Mouse (Mus musculus) lung, embryonic 15.5 days (tissue): ENCODE results near the gene S1pr1. TPM values are rescaled to one million over a fixed set of nuclear protein-coding genes. Genes with fewer than 3 reads are reported as not detected.

Source experiments
- ATAC-seq: fragments of 200-750 bp; cut with Nextera tagmentation; 2 replicates; pipeline ENCODE4 v1.8.0; 2017; ENCODE audit warnings: moderate number of reproducible peaks, borderline replicate concordance; ENCODE audit not compliant: low FRiP score, low TSS enrichment; ENCODE audit errors: extremely low read depth
- H3K27ac ChIP-seq: fragments of 300-500 bp; sonication (generic); 2 replicates; pipeline ENCODE4 v1.5.1; 2015; ENCODE audit warnings: moderate library complexity, mild to moderate bottlenecking, inconsistent platforms
- H3K27me3 ChIP-seq: fragments of 300-500 bp; sonication (generic); 2 replicates; pipeline ENCODE4 v1.6.1; 2015; ENCODE audit warnings: inconsistent platforms
- H3K36me3 ChIP-seq: fragments of 300-500 bp; sonication (generic); 2 replicates; pipeline ENCODE4 v1.6.1; 2015; ENCODE audit warnings: inconsistent platforms
- H3K4me1 ChIP-seq: fragments of 300-500 bp; sonication (generic); 2 replicates; pipeline ENCODE4 v1.6.1; 2015; ENCODE audit warnings: inconsistent platforms
- H3K4me2 ChIP-seq: fragments of 300-500 bp; sonication (generic); 2 replicates; pipeline ENCODE4 v1.6.1; 2015; ENCODE audit warnings: inconsistent platforms, mild to moderate bottlenecking, moderate library complexity
- H3K4me3 ChIP-seq: fragments of 300-500 bp; sonication (generic); 2 replicates; pipeline ENCODE4 v1.5.1; 2015; ENCODE audit warnings: mild to moderate bottlenecking, inconsistent platforms
- H3K9ac ChIP-seq: fragments of 300-500 bp; sonication (generic); 2 replicates; pipeline ENCODE4 v1.6.1; 2015; ENCODE audit warnings: inconsistent platforms
- H3K9me3 ChIP-seq: fragments of 300-500 bp; sonication (generic); 2 replicates; pipeline ENCODE4 v1.6.1; 2016; ENCODE audit warnings: inconsistent platforms
- whole genome bisulfite sequencing: fragments of 180-500 bp; shearing (Covaris S2); methylation state at CpG from one replicate; pipeline ENCODE4 v1.1.7; 2015; 5-methylcytosine and 5-hydroxymethylcytosine counted together
- polyA plus RNA-seq: library from polyadenylated mRNA; unstranded; fragments of >200 nt; fragmentation: Nextera tagmentation; extraction: Ambion mirVana; gene quantifications from 2 replicates; pipeline ENCODE4 v1.2.1, GENCODE M21; 2015

Gene S1pr1
- polyA plus RNA-seq, 1 experiment from 2014 or later = 34.2 TPM

DNA sequence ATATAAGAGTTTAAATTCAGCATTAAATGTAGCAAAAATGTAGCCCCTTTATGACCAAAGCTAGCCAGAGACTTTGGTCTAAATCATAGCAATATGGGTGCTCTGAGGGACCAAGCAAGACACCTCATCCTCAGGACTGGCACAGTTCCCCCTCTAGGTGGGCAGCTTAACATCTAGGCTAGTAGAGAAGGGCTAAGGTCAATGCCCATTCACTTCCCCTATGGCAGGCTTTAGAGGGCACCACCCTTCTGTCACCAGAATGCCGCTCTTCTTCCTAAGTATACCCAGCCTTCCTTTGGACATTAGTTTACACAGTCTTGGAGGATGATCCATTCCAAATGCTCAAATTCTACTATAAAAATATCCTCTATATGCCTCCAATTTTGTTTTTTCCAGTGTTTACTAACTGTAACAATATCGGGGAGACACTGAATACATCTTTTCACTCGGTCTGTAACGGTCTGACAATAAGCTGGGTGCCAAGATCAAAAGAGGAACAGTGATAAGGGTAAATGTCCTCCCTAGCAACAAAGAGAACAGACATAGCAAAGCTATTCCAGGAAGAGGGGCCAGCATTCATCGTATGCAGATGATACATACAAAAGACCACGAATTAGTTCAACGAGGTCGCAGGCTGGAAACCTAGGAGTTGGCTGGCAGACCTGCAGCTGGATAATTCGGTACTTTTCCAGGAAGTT, 41.8 kb downstream of the S1pr1 start:
- ATAC-seq = no peak
- no peak overlapping the region for H3K27ac ChIP-seq
- H3K9ac ChIP-seq = no peak overlapping the region

GRCm38 (mm10) chr3:115669230-115669629, 45.6 kb downstream of the S1pr1 start:
- Histone ChIP-seq H3K4me1 (no peaks in the 10 kb centered on the region), H3K9ac (no peak overlapping the region), H3K27me3 (no peaks in the 10 kb centered on the region), H3K4me3 (no peak overlapping the region), H3K4me2 (no peak overlapping the region), H3K36me3 (no peaks in the 10 kb centered on the region), H3K9me3 (no peaks in the 10 kb centered on the region), H3K27ac (no peak overlapping the region)
- 79% methylated on average over 1 of the region's 1 CpGs for WGBS
- no peak for ATAC-seq

More for the DNA sequence above, 41.8 kb downstream of the S1pr1 start:
- Histone ChIP-seq H3K4me1 (no peaks in the 10 kb centered on the region), H3K4me2 (peak overlapping the region; percentile 21; the same call in 1 of the 2 replicates), H3K9me3 (no peaks in the 10 kb centered on the region), H3K4me3 (no peak overlapping the region), H3K36me3 (no peaks in the 10 kb centered on the region), H3K27me3 (no peaks in the 10 kb centered on the region)
- WGBS = 29% methylated on average over 9 of the region's 9 CpGs

DNA sequence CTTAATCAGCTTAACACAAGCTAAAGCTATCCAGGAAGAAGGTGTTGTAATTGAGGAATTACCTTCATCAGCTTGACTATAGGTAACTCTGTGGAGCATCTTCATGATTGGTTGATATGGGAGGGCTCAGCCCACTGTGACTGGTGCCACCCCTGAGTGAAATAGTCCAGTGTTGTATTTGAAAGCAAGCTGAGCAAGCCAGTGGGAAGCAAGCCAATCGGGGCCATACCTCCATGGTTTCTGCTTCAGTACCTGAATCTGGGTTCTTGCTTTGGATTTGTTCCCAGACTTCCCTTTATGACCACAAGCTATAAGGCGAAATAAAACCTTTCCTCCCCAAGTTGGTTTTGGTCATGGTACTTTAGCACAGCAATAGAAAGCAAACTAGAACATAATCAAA, 47.7 kb downstream of the S1pr1 start:
- Histone ChIP-seq H3K4me2 (no peak overlapping the region), H3K4me1 (no peaks in the 10 kb centered on the region), H3K9ac (no peak overlapping the region), H3K4me3 (no peak overlapping the region), H3K27ac (no peak overlapping the region), H3K27me3 (no peaks in the 10 kb centered on the region), H3K36me3 (no peaks in the 10 kb centered on the region), H3K9me3 (no peaks in the 10 kb centered on the region)
- WGBS = 75% methylated on average over 2 of the region's 2 CpGs
- ATAC-seq = no peak

DNA sequence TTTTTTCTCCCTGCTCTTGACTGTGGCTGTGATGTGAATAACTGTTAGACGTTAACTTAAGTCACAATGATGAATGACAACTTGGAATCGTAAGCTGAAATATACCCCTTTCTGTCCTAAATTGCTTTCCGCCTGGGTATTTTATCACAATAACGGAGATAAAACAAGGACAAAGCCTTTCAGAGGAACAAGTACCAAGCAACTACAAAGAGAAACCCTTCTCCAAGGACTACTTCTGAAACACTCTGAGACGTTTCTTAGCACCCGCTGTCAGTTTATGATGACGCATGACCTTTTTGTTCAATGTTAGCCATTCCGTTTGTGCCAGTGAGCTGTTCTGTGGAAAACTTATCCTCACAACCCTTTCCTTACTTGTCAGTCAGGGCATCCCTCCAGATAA, 48.3 kb downstream of the S1pr1 start:
- Histone ChIP-seq H3K4me2 (no peak overlapping the region), H3K4me3 (no peak overlapping the region), H3K9me3 (no peaks in the 10 kb centered on the region), H3K9ac (no peak overlapping the region), H3K27ac (no peak overlapping the region), H3K36me3 (no peaks in the 10 kb centered on the region), H3K4me1 (no peaks in the 10 kb centered on the region), H3K27me3 (no peaks in the 10 kb centered on the region)
- WGBS = 33% methylated on average over 8 of the region's 8 CpGs
- ATAC-seq = no peak

DNA sequence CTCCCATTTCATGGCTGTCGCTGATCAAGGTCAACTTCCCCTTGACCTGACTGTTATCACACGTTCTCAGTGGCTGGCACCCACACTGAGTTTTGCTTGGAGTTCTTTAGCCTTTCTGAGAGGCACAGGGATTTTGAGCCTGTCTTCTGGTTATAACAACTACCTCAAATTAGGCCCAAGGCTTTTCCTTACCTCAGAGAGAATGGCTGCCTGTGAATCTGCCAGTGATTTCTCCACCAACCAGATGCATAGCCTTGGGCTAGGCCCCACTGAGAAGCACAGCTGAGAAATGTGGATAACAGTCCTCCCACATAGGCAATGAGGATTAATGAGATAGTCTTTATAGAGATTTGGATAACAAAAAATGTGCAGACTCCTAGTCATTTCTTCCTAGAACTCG, 50.4 kb downstream of the S1pr1 start:
- Histone ChIP-seq H3K4me3 (no peak overlapping the region), H3K4me2 (no peak overlapping the region), H3K27ac (no peak overlapping the region), H3K9ac (no peak overlapping the region), H3K36me3 (no peaks in the 10 kb centered on the region), H3K9me3 (no peaks in the 10 kb centered on the region), H3K27me3 (no peaks in the 10 kb centered on the region), H3K4me1 (no peaks in the 10 kb centered on the region)
- 50% methylated on average over 3 of the region's 3 CpGs for WGBS
- ATAC-seq = no peak

GRCm38 (mm10) chr3:115660701-115661460, 54.0 kb downstream of the S1pr1 start:
- H3K9me3 ChIP-seq = no peaks in the 10 kb centered on the region
- H3K4me1 ChIP-seq = no peaks in the 10 kb centered on the region
- no peak overlapping the region for H3K4me2 ChIP-seq
- no peaks in the 10 kb centered on the region for H3K27me3 ChIP-seq
- peak; percentile 77; the same call in 1 of the 2 replicates for ATAC-seq
- no peak overlapping the region for H3K27ac ChIP-seq
- WGBS = 48% methylated on average over 9 of the region's 9 CpGs
- H3K4me3 ChIP-seq = no peak overlapping the region
- no peaks in the 10 kb centered on the region for H3K36me3 ChIP-seq
- H3K9ac ChIP-seq = no peak overlapping the region

Other genes with a start within 250 kb of the S1pr1 start
- gene Dph5, start 172.8 kb upstream of the S1pr1 start, polyA plus RNA-seq = 24.2 and 25.8 TPM in 2 replicates